Mouse (Mus musculus) limb, embryonic 14.5 days (tissue): Measurements from ENCODE around the gene Psmd2. TPM values are rescaled to one million over a fixed set of nuclear protein-coding genes. Genes with fewer than 3 reads are reported as not detected.

Experiments
- ATAC-seq: fragments of 200-750 bp; cut with Nextera tagmentation; 2 replicates; pipeline ENCODE4 v1.8.0; 2017; ENCODE audit warnings: low read depth, moderate number of reproducible peaks, moderate TSS enrichment; ENCODE audit not compliant: low FRiP score
- DNase-seq: peaks from one replicate; pipeline ENCODE4 v3.0.0-alpha.2; 2015; ENCODE audit warnings: low spot score
- H3K27ac ChIP-seq: fragments of 300-500 bp; sonication (generic); replicated peaks from 2 replicates; pipeline ENCODE4 v1.5.1; 2014; ENCODE audit warnings: low read depth, mild to moderate bottlenecking, low read length, moderate library complexity, mixed read lengths
- H3K27me3 ChIP-seq: fragments of 300-500 bp; sonication (generic); 2 replicates; pipeline ENCODE4 v1.6.1; 2014; ENCODE audit warnings: low read length, mixed read lengths; ENCODE audit not compliant: control insufficient read depth, insufficient read depth
- H3K36me3 ChIP-seq: fragments of 300-500 bp; sonication (generic); 2 replicates; pipeline ENCODE4 v1.6.1; 2014; ENCODE audit warnings: mild to moderate bottlenecking, low read length, moderate library complexity, mixed read lengths; ENCODE audit not compliant: control insufficient read depth, insufficient read depth
- H3K4me1 ChIP-seq: fragments of 300-500 bp; sonication (generic); 2 replicates; pipeline ENCODE4 v1.6.1; 2014; ENCODE audit warnings: antibody characterized with exemption, low read length, mixed read lengths; ENCODE audit not compliant: control insufficient read depth, insufficient read depth
- H3K4me2 ChIP-seq: fragments of 300-500 bp; sonication (generic); replicated peaks from 2 replicates; pipeline ENCODE4 v1.6.1; 2014; ENCODE audit warnings: low read depth, mild to moderate bottlenecking, low read length, moderate library complexity; ENCODE audit not compliant: severe bottlenecking
- H3K4me3 ChIP-seq: fragments of 300-500 bp; sonication (generic); replicated peaks from 2 replicates; pipeline ENCODE4 v1.5.1; 2014; ENCODE audit warnings: low read length
- H3K9ac ChIP-seq: fragments of 300-500 bp; sonication (generic); 2 replicates; pipeline ENCODE4 v1.6.1; 2014; ENCODE audit warnings: mild to moderate bottlenecking, low read depth, low read length, moderate library complexity; ENCODE audit not compliant: severe bottlenecking
- H3K9me3 ChIP-seq: fragments of 300-500 bp; sonication (generic); 2 replicates; pipeline ENCODE4 v1.6.1; 2016; ENCODE audit warnings: low read length; ENCODE audit not compliant: control insufficient read depth
- POLR2A ChIP-seq: fragments of 200-500 bp; IDR thresholded peaks from 2 replicates; pipeline ENCODE4 v1.8.0; 2012; ENCODE audit warnings: inconsistent platforms, mild to moderate bottlenecking, moderate library complexity, borderline replicate concordance; ENCODE audit not compliant: insufficient read depth, insufficient read length; ENCODE audit errors: extremely low read depth
- whole genome bisulfite sequencing: fragments of 180-500 bp; shearing (Covaris S2); extraction: QIAGEN DNeasy Blood & Tissue Kit; methylation state at CpG from one replicate; pipeline ENCODE4 v1.1.7; 2014; 5-methylcytosine and 5-hydroxymethylcytosine counted together
- polyA plus RNA-seq, 2 experiments: library from polyadenylated mRNA; depleted of rRNA in 1 of 2; stranded (reverse) in 1 of 2; unstranded in 1 of 2; fragments of >200 nt; fragmentation: Nextera tagmentation in 1 of 2; extraction: Ambion mirVana in 1 of 2; gene quantifications; 2 replicates each; pipeline versions ENCODE4 v1.2.1 to v1.2.3; 2012 to 2014

The Psmd2 gene
- polyA plus RNA-seq, 2 experiments: 180 to 270 TPM

DNA sequence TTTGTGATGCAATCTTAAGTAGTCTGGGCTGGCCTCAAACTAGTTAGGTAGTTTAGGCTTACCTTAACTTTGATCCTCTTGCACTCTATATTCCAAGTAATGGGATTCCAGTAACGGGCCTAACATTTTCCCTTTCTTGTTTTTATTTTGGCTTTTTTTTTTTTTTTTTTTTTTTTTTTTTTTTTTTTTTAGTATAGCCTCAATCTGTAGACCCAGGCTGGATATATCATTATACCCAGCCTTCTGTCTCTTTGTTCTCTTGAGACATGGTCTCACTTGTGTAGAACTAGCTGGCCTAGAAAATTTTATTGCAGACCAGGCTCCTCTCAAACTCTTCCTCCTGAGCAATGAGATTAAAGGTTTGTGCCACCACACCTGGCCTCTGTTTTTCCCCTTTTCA lies 40.2 kb downstream of the Psmd2 start:
- H3K27ac ChIP-seq: no peak overlapping the region
- H3K4me2 ChIP-seq: no peak overlapping the region
- no peak overlapping the region for H3K4me3 ChIP-seq
- no peaks in the 10 kb centered on the region for H3K27me3 ChIP-seq
- ATAC-seq (no peak), DNase-seq (no peak)
- 57% methylated on average over 1 of the region's 1 CpGs for WGBS
- peaks cover 28% of the 10 kb centered on the region for H3K4me1 ChIP-seq
- TF ChIP-seq POLR2A: no peak
- peaks cover 61% of the 10 kb centered on the region for H3K36me3 ChIP-seq
- H3K9me3 ChIP-seq: no peaks in the 10 kb centered on the region
- H3K9ac ChIP-seq: no peak overlapping the region

DNA sequence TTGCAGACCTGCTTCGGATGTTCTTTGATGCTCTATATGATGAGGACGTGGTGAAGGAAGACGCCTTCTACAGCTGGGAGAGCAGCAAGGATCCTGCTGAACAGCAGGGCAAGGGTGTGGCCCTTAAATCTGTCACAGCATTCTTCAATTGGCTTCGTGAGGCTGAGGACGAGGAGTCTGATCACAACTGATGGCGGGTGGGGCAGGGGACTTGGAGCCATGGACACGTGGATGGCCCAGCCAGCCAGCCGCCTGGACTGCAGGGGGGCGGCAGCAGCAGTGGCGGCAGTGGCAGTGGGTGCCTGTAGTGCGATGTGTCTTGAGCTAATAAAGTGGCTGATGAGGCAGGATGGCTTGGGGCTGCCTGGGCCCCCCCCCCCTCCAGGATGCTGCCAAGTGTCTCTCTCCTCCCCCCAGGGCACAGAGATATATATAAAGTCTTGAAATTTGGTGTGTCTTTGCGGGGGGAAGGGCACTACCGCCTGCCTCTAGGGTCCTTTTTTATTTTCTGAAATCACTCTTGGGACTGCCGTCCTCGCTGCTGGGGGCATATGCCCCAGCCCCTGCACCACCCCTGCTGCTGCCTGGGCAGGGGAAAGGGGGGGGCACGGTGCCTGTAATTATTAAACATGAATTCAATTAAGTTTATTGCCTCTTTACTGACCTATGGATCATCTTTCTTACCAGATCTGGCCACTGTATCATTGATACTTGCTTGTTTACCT lies 41.0 kb downstream of the Psmd2 start:
- H3K4me1 ChIP-seq: peaks cover 30% of the 10 kb centered on the region
- ATAC-seq (no peak), DNase-seq (no peak)
- TF ChIP-seq POLR2A: no peak
- no peak overlapping the region for H3K27ac ChIP-seq
- H3K4me3 ChIP-seq: peak overlapping the region; percentile 58; the same call in 1 of the 2 replicates
- peaks cover 53% of the 10 kb centered on the region for H3K36me3 ChIP-seq
- WGBS: 42% methylated on average over 16 of the region's 16 CpGs
- H3K27me3 ChIP-seq: no peaks in the 10 kb centered on the region
- no peak overlapping the region for H3K9ac ChIP-seq
- peak overlapping the region; percentile 66; the same call in 1 of the 2 replicates for H3K4me2 ChIP-seq
- H3K9me3 ChIP-seq: no peaks in the 10 kb centered on the region

DNA sequence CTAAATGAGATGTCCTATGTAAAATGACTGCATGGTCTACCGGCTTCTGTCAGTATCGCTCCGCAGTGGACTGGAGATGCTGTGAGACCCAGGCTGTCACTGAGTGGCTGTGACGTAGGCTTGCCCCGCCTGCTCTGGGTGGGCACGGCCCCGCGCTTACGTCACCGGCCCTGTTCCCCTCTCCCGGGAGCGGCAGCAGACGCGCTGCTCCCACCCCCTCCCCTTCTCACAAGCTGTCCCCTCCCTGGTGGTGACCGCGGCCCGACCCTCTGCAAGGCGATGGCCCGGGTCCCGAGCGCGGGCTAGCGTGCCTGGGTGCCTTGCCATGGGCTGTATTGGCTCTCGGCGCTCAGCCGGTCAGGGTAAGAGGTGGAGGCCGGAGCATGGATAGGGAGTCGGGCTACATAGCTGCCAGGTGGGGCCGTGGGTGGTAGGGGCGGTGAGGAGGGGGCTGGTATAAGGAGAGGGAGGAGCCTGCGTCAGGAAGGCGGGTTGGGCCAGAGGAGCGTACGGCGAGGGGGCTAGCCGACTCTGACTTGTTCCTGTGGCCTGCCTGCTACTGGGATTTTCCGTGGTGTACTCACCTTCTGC lies 41.8 kb downstream of the Psmd2 start, which contains the start of gene Fam131a:
Gene Fam131a, plus strand, starts transcription at position 131 of the 591 bp plus-strand sequence.
- peak; percentile 92 for ATAC-seq
- Histone ChIP-seq H3K9me3 (no peaks in the 10 kb centered on the region), H3K4me3 (peak within 1 kb of the TSS; percentile 58), H3K4me1 (peaks cover 30% of the 10 kb centered on the region), H3K27ac (peak within 1 kb of the TSS; percentile 88), H3K9ac (peak within 1 kb of the TSS; percentile 75), H3K27me3 (no peaks in the 10 kb centered on the region), H3K4me2 (peak within 1 kb of the TSS; percentile 66), H3K36me3 (peaks cover 45% of the 10 kb centered on the region)
- WGBS: under 1% methylated on average over 33 of the region's 37 CpGs
- TF ChIP-seq POLR2A: 0 out of 2 replicates have a peak, but pooled peaks have one; percentile 24
- peak; percentile 93 for DNase-seq

DNA sequence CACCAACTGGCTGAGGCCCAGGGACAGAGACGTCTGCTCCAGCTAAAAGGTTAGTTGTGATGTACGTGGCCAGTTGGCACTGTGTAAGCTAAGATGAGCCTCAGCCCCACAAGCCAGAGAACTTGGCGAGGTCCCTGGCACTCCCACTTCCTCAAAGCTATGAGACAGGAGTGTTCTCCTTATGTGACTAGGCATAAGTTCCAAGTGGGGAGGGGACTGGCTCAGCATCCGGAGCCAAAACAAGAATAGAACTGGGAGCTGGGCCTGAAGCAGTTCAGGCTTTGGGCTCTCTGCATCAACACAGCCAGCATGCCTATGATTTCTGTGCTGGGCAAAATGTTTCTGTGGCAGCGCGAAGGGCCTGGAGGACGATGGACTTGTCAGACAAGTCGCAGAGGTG lies 43.3 kb downstream of the Psmd2 start:
- DNase-seq: peak; percentile 43
- H3K4me1 ChIP-seq: peaks cover 30% of the 10 kb centered on the region
- no peak overlapping the region for H3K4me3 ChIP-seq

DNA sequence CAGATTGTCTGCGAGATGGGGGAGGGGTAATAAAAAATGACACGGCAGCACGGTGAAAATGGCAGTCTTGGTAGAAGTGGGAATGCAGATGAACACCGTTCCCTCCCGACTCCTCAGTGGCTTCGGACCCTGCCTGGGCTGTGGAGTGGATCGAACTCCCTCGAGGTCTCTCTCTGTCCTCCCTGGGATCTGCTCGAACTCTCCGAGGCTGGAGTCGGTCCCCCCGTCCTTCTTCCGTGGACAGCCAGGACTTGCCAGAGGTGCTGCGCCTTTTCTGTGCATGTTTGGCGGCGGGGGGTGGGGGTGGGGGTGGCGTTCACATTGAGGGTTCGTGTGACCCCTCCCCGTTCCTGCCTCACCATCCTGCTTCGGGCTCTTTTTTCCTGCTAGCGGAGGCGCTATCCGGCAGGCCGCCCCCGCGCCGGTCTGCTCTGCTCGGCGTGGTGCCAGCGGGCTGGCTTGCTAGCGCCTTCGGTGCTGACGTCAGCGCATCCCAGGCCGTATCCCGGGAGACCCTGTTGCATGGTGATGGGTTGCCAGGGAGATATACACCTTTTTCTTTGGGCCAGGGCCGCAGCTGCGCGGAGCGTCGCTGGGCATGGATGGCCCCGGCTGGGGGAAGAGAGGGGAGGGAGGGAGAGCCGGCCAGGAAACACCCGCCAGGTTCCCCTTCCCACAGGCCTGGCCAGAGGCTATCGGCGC lies 44.3 kb downstream of the Psmd2 start:
- peak; percentile 56 for ATAC-seq
- Histone ChIP-seq H3K9me3 (no peaks in the 10 kb centered on the region), H3K27me3 (no peaks in the 10 kb centered on the region), H3K4me1 (peaks cover 30% of the 10 kb centered on the region), H3K4me2 (peak overlapping the region; percentile 74), H3K36me3 (peaks cover 23% of the 10 kb centered on the region), H3K9ac (peak overlapping the region; percentile 46), H3K4me3 (peak overlapping the region; percentile 40), H3K27ac (peak overlapping the region; percentile 43; the same call in 1 of the 2 replicates)
- 2% methylated on average over 44 of the region's 46 CpGs for WGBS
- no peak for TF ChIP-seq POLR2A
- DNase-seq: peak; percentile 91

More for the DNA sequence above, 43.3 kb downstream of the Psmd2 start:
- no peak overlapping the region for H3K27ac ChIP-seq
- no peaks in the 10 kb centered on the region for H3K9me3 ChIP-seq
- ATAC-seq: no peak
- 74% methylated on average over 8 of the region's 8 CpGs for WGBS
- H3K36me3 ChIP-seq: peaks cover 31% of the 10 kb centered on the region
- peak overlapping the region; percentile 74; the same call in 1 of the 2 replicates for H3K4me2 ChIP-seq
- no peak for TF ChIP-seq POLR2A
- H3K27me3 ChIP-seq: no peaks in the 10 kb centered on the region
- no peak overlapping the region for H3K9ac ChIP-seq
